Mouse (Mus musculus) intestine, embryonic 14.5 days (tissue): ENCODE measurements around the gene Fam43b. TPM values are rescaled to one million over a fixed set of nuclear protein-coding genes. Genes with fewer than 3 reads are reported as not detected.

Experiments
- ATAC-seq: fragments of 200-750 bp; cut with Nextera tagmentation; replicated peaks from 2 replicates; pipeline ENCODE4 v1.8.0; 2017; ENCODE audit warnings: low read depth, moderate number of reproducible peaks, moderate TSS enrichment, moderate library complexity; ENCODE audit not compliant: low FRiP score, low TSS enrichment
- DNase-seq: peaks from one replicate; pipeline ENCODE4 v3.0.0-alpha.2; 2018; ENCODE audit warnings: low spot score
- H3K27ac ChIP-seq: fragments of 300-500 bp; sonication (generic); 2 replicates; pipeline ENCODE4 v1.5.1; 2014; ENCODE audit warnings: low read depth, mild to moderate bottlenecking, control low read depth
- H3K27me3 ChIP-seq: fragments of 300-500 bp; sonication (generic); replicated peaks from 2 replicates; pipeline ENCODE4 v1.6.1; 2014; ENCODE audit warnings: low read length, control low read depth; ENCODE audit not compliant: control insufficient read depth, insufficient read depth
- H3K36me3 ChIP-seq: fragments of 300-500 bp; sonication (generic); 2 replicates; pipeline ENCODE4 v1.6.1; 2014; ENCODE audit warnings: low read length, control low read depth; ENCODE audit not compliant: control insufficient read depth, insufficient read depth
- H3K4me1 ChIP-seq: fragments of 300-500 bp; sonication (generic); replicated peaks from 2 replicates; pipeline ENCODE4 v1.6.1; 2014; ENCODE audit warnings: low read length, control low read depth, mixed read lengths; ENCODE audit not compliant: control insufficient read depth, insufficient read depth
- H3K4me2 ChIP-seq: fragments of 300-500 bp; sonication (generic); 2 replicates; pipeline ENCODE4 v1.6.1; 2014; ENCODE audit warnings: low read length
- H3K4me3 ChIP-seq: fragments of 300-500 bp; sonication (generic); 2 replicates; pipeline ENCODE4 v1.5.1; 2014; ENCODE audit warnings: low read depth, low read length, control low read depth, mixed read lengths
- H3K9ac ChIP-seq: fragments of 300-500 bp; sonication (generic); 2 replicates; pipeline ENCODE4 v1.6.1; 2014; ENCODE audit warnings: mild to moderate bottlenecking, low read length
- H3K9me3 ChIP-seq: fragments of 300-500 bp; sonication (generic); 2 replicates; pipeline ENCODE4 v1.6.1; 2016; ENCODE audit warnings: low read length, control low read depth; ENCODE audit not compliant: control insufficient read depth
- WGBS: fragments of 180-500 bp; shearing (Covaris S2); extraction: QIAGEN DNeasy Blood & Tissue Kit; methylation state at CpG from one replicate; pipeline ENCODE4 v1.1.7; 2014; 5-methylcytosine and 5-hydroxymethylcytosine counted together
- polyA plus RNA-seq: library from polyadenylated mRNA; unstranded; fragments of >200 nt; fragmentation: Nextera tagmentation; extraction: Ambion mirVana; gene quantifications from 2 replicates; pipeline ENCODE4 v1.2.1, GENCODE M21; 2014

Fam43b gene
- polyA plus RNA-seq, 1 experiment from 2014 or later = 0.07 TPM

- WGBS = 78% methylated on average over 2 of the region's 2 CpGs
Observed at GRCm38 (mm10) chr4:138366561-138366960, 29.8 kb downstream of the Fam43b start.

GRCm38 (mm10) chr4:138363511-138363910 lies 32.8 kb downstream of the Fam43b start:
- no peak overlapping the region for H3K4me3 ChIP-seq
- no peak overlapping the region for H3K9ac ChIP-seq
- H3K27ac ChIP-seq = no peak overlapping the region
- H3K4me2 ChIP-seq = no peak overlapping the region
- H3K4me1 ChIP-seq = 0 out of 2 replicates have a peak, but pooled peaks cover 3% of the 10 kb centered on the region
- DNase-seq (no peak), ATAC-seq (no peak)
- no peaks in the 10 kb centered on the region for H3K36me3 ChIP-seq
- H3K9me3 ChIP-seq = no peaks in the 10 kb centered on the region
- no peaks in the 10 kb centered on the region for H3K27me3 ChIP-seq
- 64% methylated on average over 5 of the region's 5 CpGs for WGBS

More at GRCm38 (mm10) chr4:138366561-138366960, 29.8 kb downstream of the Fam43b start:
- no peak for DNase-seq
- no peak overlapping the region for H3K27ac ChIP-seq
- no peak overlapping the region for H3K9ac ChIP-seq
- H3K4me1 ChIP-seq = 0 out of 2 replicates have a peak, but pooled peaks cover 3% of the 10 kb centered on the region
- H3K27me3 ChIP-seq = no peaks in the 10 kb centered on the region
- no peak for ATAC-seq
- H3K36me3 ChIP-seq = no peaks in the 10 kb centered on the region
- no peak overlapping the region for H3K4me2 ChIP-seq
- H3K4me3 ChIP-seq = no peak overlapping the region
- H3K9me3 ChIP-seq = no peaks in the 10 kb centered on the region

GRCm38 (mm10) chr4:138362883-138363282 lies 33.4 kb downstream of the Fam43b start:
- 84% methylated on average over 7 of the region's 7 CpGs for WGBS
- no peak for ATAC-seq

DNA sequence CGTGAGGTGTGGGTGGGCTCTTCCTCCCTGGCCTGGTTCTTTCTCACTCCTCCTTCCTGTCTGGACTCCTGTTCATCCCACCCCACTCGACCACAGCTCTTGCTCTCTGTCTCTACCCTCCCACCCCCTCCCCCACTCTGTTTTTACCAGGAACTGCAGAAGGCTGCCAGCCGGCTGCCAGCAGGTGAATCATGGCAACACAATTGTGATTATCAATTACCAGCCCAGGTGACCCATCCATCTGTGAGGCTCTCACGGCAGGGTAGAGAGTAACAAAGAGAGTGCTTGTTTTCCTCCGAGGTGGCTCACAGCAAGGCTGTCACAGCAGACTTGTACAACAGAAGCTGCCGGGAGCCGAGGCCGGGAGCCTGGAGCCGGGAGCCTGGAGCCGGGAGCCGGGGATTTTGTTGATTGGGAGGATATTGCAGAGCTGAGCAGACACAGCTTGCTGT lies 34.9 kb downstream of the Fam43b start:
- Histone ChIP-seq H3K9ac (no peak overlapping the region), H3K4me2 (no peak overlapping the region), H3K9me3 (no peaks in the 10 kb centered on the region), H3K36me3 (no peaks in the 10 kb centered on the region), H3K27me3 (no peaks in the 10 kb centered on the region), H3K4me3 (no peak overlapping the region), H3K4me1 (no peaks in the 10 kb centered on the region), H3K27ac (no peak overlapping the region)
- 11% methylated on average over 11 of the region's 11 CpGs for WGBS
- DNase-seq (no peak), ATAC-seq (no peak)

More at GRCm38 (mm10) chr4:138362883-138363282, 33.4 kb downstream of the Fam43b start:
- Histone ChIP-seq H3K4me2 (no peak overlapping the region), H3K27ac (no peak overlapping the region), H3K36me3 (no peaks in the 10 kb centered on the region), H3K4me3 (no peak overlapping the region), H3K9ac (no peak overlapping the region), H3K4me1 (0 out of 2 replicates have a peak, but pooled peaks cover 3% of the 10 kb centered on the region), H3K9me3 (no peaks in the 10 kb centered on the region), H3K27me3 (no peaks in the 10 kb centered on the region)
- DNase-seq = no peak

- Histone ChIP-seq H3K4me3 (no peak overlapping the region), H3K9ac (no peak overlapping the region), H3K9me3 (no peaks in the 10 kb centered on the region), H3K27me3 (no peaks in the 10 kb centered on the region), H3K4me2 (no peak overlapping the region), H3K4me1 (no peaks in the 10 kb centered on the region), H3K36me3 (no peaks in the 10 kb centered on the region), H3K27ac (no peak overlapping the region)
- DNase-seq (no peak), ATAC-seq (no peak)
- 77% methylated on average over 3 of the region's 3 CpGs for WGBS
Observed at GRCm38 (mm10) chr4:138358176-138358575, 38.2 kb downstream of the Fam43b start.

DNA sequence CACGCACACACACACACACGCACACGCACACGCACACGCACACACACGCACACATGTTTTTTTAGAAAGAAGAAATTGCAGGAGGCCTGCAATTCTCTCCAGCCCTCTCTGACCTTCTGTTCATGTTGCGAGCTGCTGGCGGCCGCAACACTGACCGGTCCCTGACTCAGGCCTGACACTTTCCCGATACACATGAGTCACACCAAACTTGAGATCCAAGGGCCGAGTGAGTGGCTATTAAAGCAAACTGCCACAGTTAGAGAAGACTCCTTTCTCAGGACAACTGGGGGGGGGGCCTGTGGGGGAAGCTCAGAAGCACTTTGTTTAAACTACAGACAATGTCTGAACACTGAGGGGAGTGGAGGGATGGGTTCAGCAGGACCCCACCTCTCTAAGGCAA lies 39.8 kb downstream of the Fam43b start:
- H3K9me3 ChIP-seq = no peaks in the 10 kb centered on the region
- no peaks in the 10 kb centered on the region for H3K4me1 ChIP-seq
- H3K4me3 ChIP-seq = no peak overlapping the region
- 90% methylated on average over 12 of the region's 12 CpGs for WGBS
- ATAC-seq (no peak), DNase-seq (no peak)
- no peak overlapping the region for H3K9ac ChIP-seq
- H3K36me3 ChIP-seq = no peaks in the 10 kb centered on the region
- H3K27me3 ChIP-seq = no peaks in the 10 kb centered on the region
- H3K27ac ChIP-seq = no peak overlapping the region
- no peak overlapping the region for H3K4me2 ChIP-seq

DNA sequence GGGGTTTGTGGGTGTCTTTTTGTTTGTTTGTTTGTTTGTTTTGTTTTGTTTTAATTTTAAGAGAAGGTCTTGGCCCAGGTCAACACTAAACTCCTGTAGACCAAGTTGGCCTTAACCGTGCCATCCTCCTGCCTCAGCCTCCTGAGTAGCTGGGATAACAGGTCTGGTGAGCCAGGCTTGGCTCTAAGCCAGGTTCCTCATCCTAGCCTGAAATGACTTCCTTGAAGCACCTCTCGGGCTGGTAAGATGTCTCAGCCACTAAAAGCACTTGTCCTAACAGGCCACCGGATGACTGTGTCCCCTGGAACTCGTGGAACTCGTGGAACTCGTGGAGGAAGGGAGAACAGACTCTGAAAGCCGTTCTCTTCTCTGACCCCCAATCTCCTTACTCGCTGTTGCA lies 40.2 kb downstream of the Fam43b start:
- WGBS = 86% methylated on average over 8 of the region's 8 CpGs
- DNase-seq = no peak

DNA sequence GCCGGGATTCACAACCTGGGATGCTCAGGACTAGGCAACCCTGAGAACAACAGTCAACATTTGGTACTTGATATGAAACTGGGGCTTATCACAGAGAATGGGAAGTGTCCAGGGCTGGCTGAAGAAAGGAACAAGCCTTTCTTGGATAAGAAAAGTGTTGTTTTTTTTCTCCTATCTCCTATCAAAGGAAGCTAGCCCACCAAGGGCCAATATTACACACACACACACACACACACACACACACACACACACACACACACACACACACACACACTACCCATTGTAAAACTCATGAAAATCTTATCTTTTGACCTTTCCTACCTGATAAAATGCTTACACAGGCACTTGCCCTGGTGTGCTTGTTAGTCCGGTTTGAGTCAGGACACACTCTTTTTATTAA lies 40.8 kb downstream of the Fam43b start:
- Histone ChIP-seq H3K27me3 (no peaks in the 10 kb centered on the region), H3K4me3 (no peak overlapping the region), H3K36me3 (no peaks in the 10 kb centered on the region), H3K27ac (no peak overlapping the region), H3K4me2 (no peak overlapping the region), H3K9ac (no peak overlapping the region), H3K9me3 (no peaks in the 10 kb centered on the region), H3K4me1 (no peaks in the 10 kb centered on the region)
- WGBS = 81% methylated on average over 2 of the region's 2 CpGs
- ATAC-seq = no peak
- no peak for DNase-seq

More for the DNA sequence above, 40.2 kb downstream of the Fam43b start:
- no peak for ATAC-seq
- H3K9me3 ChIP-seq = no peaks in the 10 kb centered on the region
- H3K4me2 ChIP-seq = no peak overlapping the region
- H3K4me1 ChIP-seq = no peaks in the 10 kb centered on the region
- H3K27ac ChIP-seq = no peak overlapping the region
- no peak overlapping the region for H3K9ac ChIP-seq
- no peaks in the 10 kb centered on the region for H3K27me3 ChIP-seq
- H3K36me3 ChIP-seq = no peaks in the 10 kb centered on the region
- no peak overlapping the region for H3K4me3 ChIP-seq

DNA sequence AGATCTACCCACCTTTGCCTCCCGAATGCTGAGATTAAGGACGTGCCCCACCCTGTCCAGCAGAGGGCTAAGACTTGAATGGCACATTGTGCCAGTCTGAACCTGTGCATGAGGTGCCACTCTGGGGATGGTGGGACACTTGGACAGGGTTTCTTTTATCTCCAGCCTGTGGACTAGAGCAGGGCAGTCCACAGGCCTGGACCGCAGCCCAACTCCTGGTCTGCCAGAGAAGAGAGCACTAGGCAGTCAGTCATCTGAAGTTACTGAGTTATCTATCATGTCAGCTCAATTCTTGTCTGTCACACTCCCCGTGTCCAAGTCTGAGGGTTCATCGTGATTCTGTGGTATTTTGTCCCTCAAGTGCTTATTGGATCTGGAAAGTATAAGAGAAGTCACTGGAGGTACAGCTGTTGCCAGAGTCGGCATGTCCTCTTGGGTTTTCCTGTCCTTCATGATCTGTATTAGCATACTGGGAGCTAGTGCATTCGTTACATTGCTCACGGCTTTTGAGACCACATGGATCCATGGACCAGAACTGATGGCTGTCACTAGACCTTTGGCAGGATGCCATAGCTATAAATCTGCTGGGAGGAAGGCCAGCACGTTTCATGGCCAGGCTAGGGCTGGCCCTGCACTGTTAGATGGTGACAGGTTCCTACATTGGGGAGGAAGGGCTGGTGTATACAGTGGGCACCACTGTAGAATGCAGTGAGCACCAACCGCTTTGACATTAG lies 42.7 kb downstream of the Fam43b start:
- ATAC-seq (no peak), DNase-seq (no peak)
- Histone ChIP-seq H3K27ac (no peak overlapping the region), H3K27me3 (no peaks in the 10 kb centered on the region), H3K36me3 (no peaks in the 10 kb centered on the region), H3K9ac (no peak overlapping the region), H3K9me3 (no peaks in the 10 kb centered on the region), H3K4me1 (no peaks in the 10 kb centered on the region), H3K4me2 (no peak overlapping the region), H3K4me3 (no peak overlapping the region)
- 78% methylated on average over 10 of the region's 10 CpGs for WGBS
